Mouse (Mus musculus): ENCODE data around the gene Vps35l.

- TF ChIP-seq CTCF (IDR thresholded peaks at IDR 0.05; ENCODE audit: low read depth, low read length): no peak
- no peak for TF ChIP-seq GATA1 (IDR thresholded peaks at IDR 0.05; ENCODE audit: borderline replicate concordance, low read length)
- TF ChIP-seq POLR2AphosphoS5 (IDR thresholded peaks at IDR 0.05; ENCODE audit: insufficient replicate concordance, low read depth, low read length): no peak
- TF ChIP-seq TAL1 (conservative IDR thresholded peaks at IDR 0.05; ENCODE audit: low read depth, low read length): no peak
- no peak for TF ChIP-seq GATA2 (IDR thresholded peaks at IDR 0.05; ENCODE audit: borderline replicate concordance, low read depth, low read length)
These were observed 115.9 kb downstream of the Vps35l start, which contains the start of gene Knop1 for GRCm38 (mm10) chr7:118855877-118856304.

Data from G1E (cell line).